ENCODE assay signal across 7 mouse cellular contexts in the genomic region with DNA sequence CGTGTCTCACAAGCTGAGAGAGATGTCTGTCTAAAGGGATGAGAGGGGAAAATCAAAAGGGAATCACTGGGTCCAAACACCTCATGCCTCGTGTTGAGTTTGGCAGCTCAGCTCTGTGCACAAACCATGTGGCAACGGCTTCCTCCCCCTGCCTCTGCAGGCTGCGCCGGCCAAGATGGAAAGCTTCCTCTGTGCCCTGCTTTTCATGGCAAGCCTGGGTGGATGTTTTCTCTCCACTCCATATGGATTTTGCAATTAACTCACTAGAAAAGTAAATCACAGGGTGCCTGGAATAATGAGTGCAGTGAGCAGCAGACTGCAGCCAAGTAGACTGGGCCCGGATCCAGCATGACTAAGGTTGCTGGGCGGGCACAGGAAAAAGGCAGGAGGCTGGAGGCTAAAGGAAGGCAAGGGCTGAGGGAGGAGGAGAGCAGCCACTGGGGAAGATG.
DNase-seq lines count a peak whose midpoint lies in the region; ATAC-seq and TF ChIP-seq lines count a peak whose summit lies in the region.

No protein-coding gene starts in this region.

- peak overlapping the region; percentile 41 for H3K27ac ChIP-seq in embryonic fibroblast, embryonic 13.5 days (ENCODE audit: insufficient read depth, low read length)
- H3K27ac ChIP-seq in kidney, embryonic 16.5 days (ENCODE audit: low read length): peak overlapping the region; percentile 8; the same call in 1 of the 2 replicates
- peak overlapping the region; percentile 75 for H3K27ac ChIP-seq in limb, embryonic 12.5 days

- 16% methylated on average over 7 of the region's 7 CpGs for WGBS in kidney, embryonic 16.5 days
- 20% methylated on average over 7 of the region's 7 CpGs for WGBS in limb, embryonic 12.5 days

- no peak overlapping the region for H3K9ac ChIP-seq in kidney, embryonic 16.5 days (replicated peaks; ENCODE audit: low read length)
- no peak overlapping the region for H3K9ac ChIP-seq in limb, embryonic 12.5 days (replicated peaks)

- no peak for TF ChIP-seq CTCF in embryonic fibroblast, embryonic 13.5 days (IDR thresholded peaks at IDR 0.05; ENCODE audit: borderline replicate concordance, insufficient read depth, low read length)

- peak; percentile 93 for ATAC-seq in cerebellum, adult (ENCODE audit: insufficient number of reproducible peaks, low FRiP score, low TSS enrichment)
- peak; percentile 88 for ATAC-seq in kidney, embryonic 16.5 days (ENCODE audit: low FRiP score, low TSS enrichment)
- peak; percentile 81 for ATAC-seq in limb, embryonic 12.5 days (ENCODE audit: insufficient number of reproducible peaks, insufficient read depth, low FRiP score, low TSS enrichment, low read depth)

- H3K9me3 ChIP-seq in kidney, embryonic 16.5 days (ENCODE audit: low read length): no peaks in the 10 kb centered on the region
- no peaks in the 10 kb centered on the region for H3K9me3 ChIP-seq in limb, embryonic 12.5 days

- H3K4me3 ChIP-seq in embryonic fibroblast, embryonic 13.5 days (ENCODE audit: insufficient read depth, low read length): no peak overlapping the region
- no peak overlapping the region for H3K4me3 ChIP-seq in kidney, embryonic 16.5 days (ENCODE audit: low read length)
- H3K4me3 ChIP-seq in limb, embryonic 12.5 days (replicated peaks): no peak overlapping the region

- no peak overlapping the region for H3K4me2 ChIP-seq in kidney, embryonic 16.5 days (replicated peaks; ENCODE audit: low read depth, low read length)
- no peak overlapping the region for H3K4me2 ChIP-seq in limb, embryonic 12.5 days

- TF ChIP-seq POLR2A in embryonic fibroblast, embryonic 13.5 days (IDR thresholded peaks at IDR 0.05; ENCODE audit: low read depth, low read length): no peak

- H3K4me1 ChIP-seq in embryonic fibroblast, embryonic 13.5 days (ENCODE audit: control insufficient read depth, insufficient read depth, low read length): peaks cover 10% of the 10 kb centered on the region
- H3K4me1 ChIP-seq in kidney, embryonic 16.5 days (ENCODE audit: insufficient read depth, low read length): peaks cover 21% of the 10 kb centered on the region
- H3K4me1 ChIP-seq in limb, embryonic 12.5 days (replicated peaks): peaks cover 47% of the 10 kb centered on the region

- no peaks in the 10 kb centered on the region for H3K27me3 ChIP-seq in kidney, embryonic 16.5 days (ENCODE audit: insufficient read depth, low read length)
- H3K27me3 ChIP-seq in limb, embryonic 12.5 days: no peaks in the 10 kb centered on the region; the same call in 1 of the 2 replicates

- no peaks in the 10 kb centered on the region for H3K36me3 ChIP-seq in kidney, embryonic 16.5 days (ENCODE audit: insufficient read depth, low read length)
- no peaks in the 10 kb centered on the region for H3K36me3 ChIP-seq in limb, embryonic 12.5 days

- DNase-seq in heart, adult 9 months (ENCODE audit: low spot score in 2 of 2): peak; percentile 48 to 68
- peak; percentile 87 to 88 for DNase-seq in right cerebral cortex, adult 2 months (ENCODE audit: low spot score in 2 of 2)
- no peak for DNase-seq in spleen, postnatal 4 days (ENCODE audit: low spot score in 2 of 2)

Comparison
In these comparisons a context has a peak if more than half of its experiments do, and no peak if none do; other contexts are left out.
1. H3K27ac ChIP-seq: peak in every context shown above with its lines; median percentile 75 in limb, embryonic 12.5 days; 41 in embryonic fibroblast, embryonic 13.5 days; 8 in kidney, embryonic 16.5 days.
2. DNase-seq: peak in heart, adult 9 months (2 of 2) and right cerebral cortex, adult 2 months (2 of 2); none in spleen, postnatal 4 days (0 of 2).
3. Peak in every context shown above with its lines, with median percentiles within 50 percentile points of each other: ATAC-seq.